Mouse (Mus musculus) kidney, embryonic 14.5 days (tissue): ENCODE results near the gene D10Jhu81e. TPM values are rescaled to one million over a fixed set of nuclear protein-coding genes. Genes with fewer than 3 reads are reported as not detected.

Source experiments
- ATAC-seq: fragments of 200-750 bp; cut with Nextera tagmentation; 2 replicates; pipeline ENCODE4 v1.8.0; 2017; ENCODE audit warnings: moderate number of reproducible peaks, mild to moderate bottlenecking, moderate TSS enrichment, moderate library complexity; ENCODE audit not compliant: low FRiP score, low TSS enrichment
- H3K27ac ChIP-seq: fragments of 300-500 bp; sonication (generic); 2 replicates; pipeline ENCODE4 v1.5.1; 2014; ENCODE audit warnings: low read depth, mild to moderate bottlenecking, low read length, moderate library complexity, mixed read lengths
- H3K27me3 ChIP-seq: fragments of 300-500 bp; sonication (generic); 2 replicates; pipeline ENCODE4 v1.6.1; 2014; ENCODE audit warnings: mild to moderate bottlenecking, low read length; ENCODE audit not compliant: control insufficient read depth, insufficient read depth
- H3K36me3 ChIP-seq: fragments of 300-500 bp; sonication (generic); 2 replicates; pipeline ENCODE4 v1.6.1; 2014; ENCODE audit warnings: low read length, mixed read lengths; ENCODE audit not compliant: control insufficient read depth, insufficient read depth
- H3K4me1 ChIP-seq: fragments of 300-500 bp; sonication (generic); 2 replicates; pipeline ENCODE4 v1.6.1; 2014; ENCODE audit warnings: low read length, mixed read lengths; ENCODE audit not compliant: control insufficient read depth, insufficient read depth
- H3K4me2 ChIP-seq: fragments of 300-500 bp; sonication (generic); replicated peaks from 2 replicates; pipeline ENCODE4 v1.6.1; 2014; ENCODE audit warnings: low read depth, mild to moderate bottlenecking, low read length
- H3K4me3 ChIP-seq: fragments of 300-500 bp; sonication (generic); 2 replicates; pipeline ENCODE4 v1.5.1; 2014; ENCODE audit warnings: mild to moderate bottlenecking, low read length
- H3K9ac ChIP-seq: fragments of 300-500 bp; sonication (generic); 2 replicates; pipeline ENCODE4 v1.6.1; 2014; ENCODE audit warnings: low read depth, mild to moderate bottlenecking, low read length, moderate library complexity
- H3K9me3 ChIP-seq: fragments of 300-500 bp; sonication (generic); 2 replicates; pipeline ENCODE4 v1.6.1; 2016; ENCODE audit warnings: low read length; ENCODE audit not compliant: control insufficient read depth
- WGBS: fragments of 180-500 bp; shearing (Covaris S2); extraction: QIAGEN DNeasy Blood & Tissue Kit; methylation state at CpG from one replicate; pipeline ENCODE4 v1.1.7; 2014; 5-methylcytosine and 5-hydroxymethylcytosine counted together
- polyA plus RNA-seq: library from polyadenylated mRNA; unstranded; fragments of >200 nt; fragmentation: Nextera tagmentation; extraction: Ambion mirVana; gene quantifications from 2 replicates; pipeline ENCODE4 v1.2.1, GENCODE M21; 2014

The D10Jhu81e gene
- polyA plus RNA-seq, 1 experiment from 2014 or later: 16.3 TPM

DNA sequence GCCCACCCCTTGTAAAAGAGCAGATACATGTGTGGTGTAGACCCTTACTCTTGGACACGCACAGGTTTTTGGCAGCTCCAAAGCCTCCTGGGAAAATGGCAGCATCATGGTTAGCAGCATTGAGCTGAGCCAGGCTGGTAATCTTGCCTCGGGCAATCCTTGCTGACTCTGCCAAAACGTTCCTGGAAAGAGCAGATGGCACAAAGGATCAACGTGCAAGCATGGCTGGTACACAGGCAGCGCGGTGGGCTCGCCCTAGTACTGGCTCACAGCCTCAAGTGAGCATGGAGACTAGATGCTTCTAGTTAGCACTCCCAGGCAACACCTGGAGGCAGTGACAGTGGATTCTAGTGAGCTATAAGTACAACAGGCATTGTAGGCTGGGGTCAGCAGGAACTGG, 2.2 kb downstream of the D10Jhu81e start:
- peaks cover 9% of the 10 kb centered on the region for H3K4me1 ChIP-seq
- H3K4me3 ChIP-seq: no peak overlapping the region
- H3K9me3 ChIP-seq: no peaks in the 10 kb centered on the region
- no peak for ATAC-seq
- no peak overlapping the region for H3K4me2 ChIP-seq
- no peak overlapping the region for H3K27ac ChIP-seq
- peaks cover 53% of the 10 kb centered on the region for H3K36me3 ChIP-seq
- no peak overlapping the region for H3K9ac ChIP-seq
- no peaks in the 10 kb centered on the region for H3K27me3 ChIP-seq
- 92% methylated on average over 7 of the region's 7 CpGs for WGBS

GRCm38 (mm10) chr10:78165256-78166005, 4.2 kb downstream of the D10Jhu81e start:
- 91% methylated on average over 21 of the region's 21 CpGs for WGBS
- no peak overlapping the region for H3K4me3 ChIP-seq
- ATAC-seq: no peak
- no peak overlapping the region for H3K9ac ChIP-seq
- no peaks in the 10 kb centered on the region for H3K9me3 ChIP-seq
- no peaks in the 10 kb centered on the region for H3K27me3 ChIP-seq
- H3K4me1 ChIP-seq: peaks cover 9% of the 10 kb centered on the region
- no peak overlapping the region for H3K4me2 ChIP-seq
- H3K36me3 ChIP-seq: peaks cover 35% of the 10 kb centered on the region
- no peak overlapping the region for H3K27ac ChIP-seq

DNA sequence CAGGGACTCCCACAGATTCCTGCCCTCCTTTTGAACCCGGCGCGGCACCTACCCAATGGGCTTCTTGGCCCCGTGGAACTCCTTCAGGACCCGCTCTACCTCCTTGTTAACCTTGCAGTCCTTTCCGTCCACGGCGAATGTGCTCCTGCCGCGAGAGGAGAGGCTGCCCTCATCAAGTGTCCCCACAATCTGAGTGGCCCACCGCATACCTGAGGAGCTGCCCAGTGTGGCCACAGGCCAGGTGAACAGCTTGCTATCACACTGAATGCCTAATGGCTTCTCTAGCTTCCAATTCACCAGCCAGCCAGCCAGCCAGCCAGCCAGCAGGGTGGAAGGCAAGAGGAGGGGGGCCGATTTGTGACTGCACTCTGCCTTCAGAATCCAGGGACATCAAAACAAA, 4.8 kb downstream of the D10Jhu81e start:
- 88% methylated on average over 12 of the region's 12 CpGs for WGBS
- no peaks in the 10 kb centered on the region for H3K27me3 ChIP-seq
- peaks cover 35% of the 10 kb centered on the region for H3K36me3 ChIP-seq
- no peak for ATAC-seq
- peaks cover 9% of the 10 kb centered on the region for H3K4me1 ChIP-seq
- H3K4me3 ChIP-seq: no peak overlapping the region
- no peaks in the 10 kb centered on the region for H3K9me3 ChIP-seq
- no peak overlapping the region for H3K9ac ChIP-seq
- H3K27ac ChIP-seq: no peak overlapping the region
- no peak overlapping the region for H3K4me2 ChIP-seq

GRCm38 (mm10) chr10:78163923-78164322, 5.7 kb downstream of the D10Jhu81e start:
- no peak overlapping the region for H3K9ac ChIP-seq
- no peaks in the 10 kb centered on the region for H3K9me3 ChIP-seq
- ATAC-seq: no peak
- H3K4me1 ChIP-seq: peaks cover 15% of the 10 kb centered on the region
- H3K27me3 ChIP-seq: no peaks in the 10 kb centered on the region
- H3K4me3 ChIP-seq: no peak overlapping the region
- no peak overlapping the region for H3K4me2 ChIP-seq
- H3K27ac ChIP-seq: no peak overlapping the region
- H3K36me3 ChIP-seq: peaks cover 35% of the 10 kb centered on the region
- WGBS: 29% methylated on average over 4 of the region's 4 CpGs

DNA sequence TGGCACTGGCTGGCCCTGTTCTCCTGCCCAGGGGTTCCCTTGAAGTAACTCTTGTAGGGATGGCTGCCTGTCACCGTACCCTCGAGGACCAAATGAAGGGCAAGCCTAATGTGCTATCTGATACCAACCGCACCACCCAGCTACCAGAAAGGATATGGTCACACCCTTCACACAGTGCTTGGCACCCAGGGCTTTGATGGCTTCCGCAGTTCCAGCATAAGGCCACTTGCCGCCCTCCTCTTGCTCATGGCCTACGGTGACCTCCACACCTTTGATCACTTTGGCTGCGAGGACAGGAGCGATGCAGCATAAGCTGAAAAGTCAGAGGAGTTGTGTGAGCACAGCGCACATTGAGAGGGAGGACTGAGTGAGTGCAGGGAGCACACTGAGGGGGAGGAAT, 6.3 kb downstream of the D10Jhu81e start:
- H3K9ac ChIP-seq: no peak overlapping the region
- H3K4me2 ChIP-seq: no peak overlapping the region
- no peak for ATAC-seq
- no peaks in the 10 kb centered on the region for H3K9me3 ChIP-seq
- no peaks in the 10 kb centered on the region for H3K27me3 ChIP-seq
- H3K4me3 ChIP-seq: no peak overlapping the region
- peaks cover 8% of the 10 kb centered on the region for H3K4me1 ChIP-seq
- 94% methylated on average over 9 of the region's 9 CpGs for WGBS
- H3K36me3 ChIP-seq: peaks cover 35% of the 10 kb centered on the region
- H3K27ac ChIP-seq: no peak overlapping the region

DNA sequence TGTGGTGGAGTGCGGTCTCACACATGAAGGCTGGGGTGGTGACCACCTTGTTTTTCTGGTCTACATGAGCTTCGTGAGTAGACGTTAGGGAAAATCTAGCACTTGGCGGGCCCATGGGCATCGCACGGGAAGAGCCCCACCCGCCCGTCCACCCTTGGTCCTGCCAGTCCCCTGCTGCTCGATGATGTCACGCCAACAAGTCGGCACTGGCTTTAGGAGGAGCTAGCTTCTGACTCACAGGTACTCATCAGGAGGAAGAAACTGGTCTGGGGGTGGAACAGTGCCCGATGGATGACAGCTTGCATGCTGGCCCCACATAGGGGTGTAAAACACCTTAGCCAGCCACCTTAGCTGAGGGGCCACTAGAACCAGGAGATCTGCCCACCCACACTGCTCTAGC, 6.9 kb downstream of the D10Jhu81e start:
- H3K4me2 ChIP-seq: no peak overlapping the region
- WGBS: 98% methylated on average over 12 of the region's 12 CpGs
- no peaks in the 10 kb centered on the region for H3K27me3 ChIP-seq
- no peak overlapping the region for H3K27ac ChIP-seq
- H3K4me3 ChIP-seq: no peak overlapping the region
- peaks cover 8% of the 10 kb centered on the region for H3K4me1 ChIP-seq
- peaks cover 35% of the 10 kb centered on the region for H3K36me3 ChIP-seq
- H3K9me3 ChIP-seq: no peaks in the 10 kb centered on the region
- H3K9ac ChIP-seq: no peak overlapping the region
- ATAC-seq: no peak

DNA sequence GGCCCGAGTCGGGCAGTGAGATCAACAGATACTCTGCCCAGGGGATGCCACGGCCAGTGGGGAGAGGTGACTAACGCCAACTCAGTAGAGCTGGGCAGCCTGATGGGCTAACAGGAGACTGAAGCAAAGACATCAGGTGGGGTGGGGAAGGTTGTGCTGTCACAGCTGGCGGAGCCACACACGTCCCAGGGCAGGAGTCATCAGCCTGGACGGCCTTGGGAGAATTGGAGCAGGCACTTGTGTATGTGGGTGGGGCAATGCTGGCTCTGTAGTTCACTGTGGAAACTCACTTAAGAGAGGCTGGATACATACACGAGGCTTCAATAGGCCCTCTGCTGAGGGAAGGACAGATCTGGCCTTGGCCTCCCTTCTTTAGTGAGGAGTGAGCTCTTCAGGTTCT, 8.5 kb downstream of the D10Jhu81e start:
- H3K4me1 ChIP-seq: peaks cover 8% of the 10 kb centered on the region
- no peak overlapping the region for H3K4me3 ChIP-seq
- H3K9me3 ChIP-seq: no peaks in the 10 kb centered on the region
- no peaks in the 10 kb centered on the region for H3K27me3 ChIP-seq
- H3K9ac ChIP-seq: no peak overlapping the region
- peaks cover 22% of the 10 kb centered on the region for H3K36me3 ChIP-seq
- WGBS: 79% methylated on average over 8 of the region's 8 CpGs
- H3K27ac ChIP-seq: no peak overlapping the region
- ATAC-seq: no peak
- H3K4me2 ChIP-seq: no peak overlapping the region

DNA sequence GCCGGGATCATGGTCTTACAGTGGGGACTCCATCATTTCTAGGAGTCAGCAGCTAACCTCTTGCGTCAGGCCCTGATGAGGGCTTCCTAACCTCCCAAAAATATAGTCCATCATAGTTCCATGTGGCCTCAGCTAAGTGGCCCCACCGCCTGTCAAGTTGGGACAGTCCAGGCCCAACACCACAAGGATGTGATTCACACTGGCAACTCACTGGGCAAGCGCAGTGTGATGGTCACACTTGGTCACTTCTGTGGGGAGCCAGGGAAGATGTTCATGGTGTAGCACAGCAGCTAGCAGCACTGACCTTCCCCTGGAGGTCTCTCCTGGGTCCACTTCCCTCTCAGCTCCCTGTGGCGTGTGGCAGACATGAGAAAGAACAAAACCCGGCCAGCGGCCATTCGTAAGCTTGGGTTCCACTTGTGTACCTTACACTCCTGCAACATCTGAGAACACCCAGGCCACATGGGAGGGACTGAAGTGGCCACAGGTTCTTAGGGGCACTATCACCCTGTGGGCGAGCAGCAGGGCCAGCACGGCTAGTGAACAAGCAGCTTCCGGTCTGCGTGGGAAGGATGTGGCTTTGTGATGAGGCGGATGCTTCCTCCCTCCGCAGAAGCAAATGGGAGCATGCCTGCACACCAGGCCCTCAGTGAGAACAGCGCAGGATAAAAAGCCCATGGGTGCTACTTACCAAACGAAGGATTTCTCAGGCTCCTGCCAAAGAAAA, 9.1 kb downstream of the D10Jhu81e start:
- H3K36me3 ChIP-seq: peaks cover 17% of the 10 kb centered on the region
- no peak overlapping the region for H3K9ac ChIP-seq
- H3K9me3 ChIP-seq: no peaks in the 10 kb centered on the region
- H3K27me3 ChIP-seq: no peaks in the 10 kb centered on the region
- ATAC-seq: peak; percentile 13; the same call in 1 of the 2 replicates
- H3K27ac ChIP-seq: no peak overlapping the region
- WGBS: 85% methylated on average over 16 of the region's 16 CpGs
- H3K4me1 ChIP-seq: peaks cover 8% of the 10 kb centered on the region
- H3K4me3 ChIP-seq: no peak overlapping the region
- H3K4me2 ChIP-seq: no peak overlapping the region

DNA sequence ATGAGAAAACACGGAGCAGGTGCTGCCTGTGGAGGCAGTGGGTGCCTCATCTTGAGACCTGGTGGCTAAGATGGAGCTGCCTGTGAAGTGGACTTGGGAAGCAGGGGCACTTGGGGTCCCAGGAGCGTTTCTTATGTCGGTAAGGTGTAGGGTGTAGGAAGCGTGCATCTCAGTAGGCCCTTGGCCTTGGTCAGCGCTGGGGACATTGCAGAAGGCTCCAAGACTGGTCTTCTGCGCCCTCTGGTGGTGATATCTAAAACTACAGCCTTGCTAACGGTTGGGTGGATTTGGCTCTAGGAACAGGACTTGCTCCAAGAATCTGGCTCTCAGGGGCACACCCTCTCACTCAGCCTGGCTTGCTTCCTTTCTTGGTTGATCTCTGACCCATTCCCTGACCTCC, 9.7 kb downstream of the D10Jhu81e start:
- WGBS: 4% methylated on average over 7 of the region's 7 CpGs
- Histone ChIP-seq H3K4me2 (peak overlapping the region; percentile 44), H3K27ac (no peak overlapping the region), H3K36me3 (peaks cover 13% of the 10 kb centered on the region; the same call in 1 of the 2 replicates), H3K4me3 (peak overlapping the region; percentile 4; the same call in 1 of the 2 replicates), H3K4me1 (peaks cover 8% of the 10 kb centered on the region), H3K9ac (no peak overlapping the region), H3K9me3 (no peaks in the 10 kb centered on the region), H3K27me3 (no peaks in the 10 kb centered on the region)
- ATAC-seq: peak; percentile 83
